Mouse (Mus musculus) forebrain, embryonic 11.5 days (tissue): ENCODE results near the gene Csdc2. TPM values are rescaled to one million over a fixed set of nuclear protein-coding genes. Genes with fewer than 3 reads are reported as not detected.
A peak's percentile ranks its signal among the peaks of the same experiment; 100 is the strongest.
"Not testable (repeated sequence)": the region's sequence is repeated elsewhere in the genome, so short reads cannot be mapped to it uniquely, and the experiment has no call there.

Experiments used
- ATAC-seq: fragments of 200-750 bp; cut with Nextera tagmentation; replicated peaks from 2 replicates; pipeline ENCODE4 v1.8.0; 2017; ENCODE audit warnings: moderate TSS enrichment; ENCODE audit not compliant: low FRiP score
- DNase-seq: peaks from one replicate; pipeline ENCODE4 v3.0.0-alpha.2; 2017; ENCODE audit warnings: low spot score
- H3K27ac ChIP-seq: fragments of 300-500 bp; sonication (generic); 2 replicates; pipeline ENCODE4 v1.5.1; 2014; ENCODE audit warnings: low read depth, low read length
- H3K27me3 ChIP-seq: fragments of 300-500 bp; sonication (generic); 2 replicates; pipeline ENCODE4 v1.6.1; 2014; ENCODE audit warnings: mild to moderate bottlenecking, low read length, mixed read lengths; ENCODE audit not compliant: control insufficient read depth, insufficient read depth
- H3K36me3 ChIP-seq: fragments of 300-500 bp; sonication (generic); 2 replicates; pipeline ENCODE4 v1.6.1; 2014; ENCODE audit warnings: mild to moderate bottlenecking, low read length, moderate library complexity, mixed read lengths; ENCODE audit not compliant: control insufficient read depth, insufficient read depth
- H3K4me1 ChIP-seq: fragments of 300-500 bp; sonication (generic); replicated peaks from 2 replicates; pipeline ENCODE4 v1.6.1; 2014; ENCODE audit warnings: low read length, mixed read lengths; ENCODE audit not compliant: control insufficient read depth, insufficient read depth
- H3K4me2 ChIP-seq: fragments of 300-500 bp; sonication (generic); 2 replicates; pipeline ENCODE4 v1.6.1; 2014; ENCODE audit warnings: low read depth, mild to moderate bottlenecking, low read length, moderate library complexity, mixed read lengths; ENCODE audit not compliant: severe bottlenecking
- H3K4me3 ChIP-seq: fragments of 300-500 bp; sonication (generic); 2 replicates; pipeline ENCODE4 v1.5.1; 2014; ENCODE audit warnings: low read depth, low read length
- H3K9ac ChIP-seq: fragments of 300-500 bp; sonication (generic); 2 replicates; pipeline ENCODE4 v1.6.1; 2014; ENCODE audit warnings: low read length
- H3K9me3 ChIP-seq: fragments of 300-500 bp; sonication (generic); 2 replicates; pipeline ENCODE4 v1.6.1; 2016; ENCODE audit warnings: low read length, mixed read lengths; ENCODE audit not compliant: control insufficient read depth
- WGBS: fragments of 180-500 bp; shearing (Covaris S2); extraction: QIAGEN DNeasy Blood & Tissue Kit; methylation state at CpG from one replicate; pipeline ENCODE4 v1.1.7; 2014; 5-methylcytosine and 5-hydroxymethylcytosine counted together
- polyA plus RNA-seq: library from polyadenylated mRNA; unstranded; fragments of >200 nt; fragmentation: Nextera tagmentation; extraction: Ambion mirVana; gene quantifications from 2 replicates; pipeline ENCODE4 v1.2.1, GENCODE M21; 2014

Csdc2 gene
- polyA plus RNA-seq, 1 experiment from 2014 or later, result 16.6 TPM

GRCm38 (mm10) chr15:81898751-81899150, 37.8 kb upstream of the Csdc2 start:
- no peak overlapping the region for H3K4me2 ChIP-seq
- no peaks in the 10 kb centered on the region for H3K4me1 ChIP-seq
- 90% methylated on average over 2 of the region's 2 CpGs for WGBS
- no peak overlapping the region for H3K9ac ChIP-seq
- ATAC-seq (no peak), DNase-seq (no peak)
- H3K4me3 ChIP-seq, result no peak overlapping the region
- H3K36me3 ChIP-seq, result peaks cover 5% of the 10 kb centered on the region; the same call in 1 of the 2 replicates
- H3K27me3 ChIP-seq, result no peaks in the 10 kb centered on the region
- no peaks in the 10 kb centered on the region for H3K9me3 ChIP-seq
- no peak overlapping the region for H3K27ac ChIP-seq

- H3K27ac ChIP-seq, result no peak overlapping the region
- no peaks in the 10 kb centered on the region for H3K27me3 ChIP-seq
- no peak overlapping the region for H3K9ac ChIP-seq
- DNase-seq (peak; percentile 81), ATAC-seq (no peak)
- H3K4me2 ChIP-seq, result no peak overlapping the region
- H3K4me3 ChIP-seq, result no peak overlapping the region
- H3K4me1 ChIP-seq, result no peaks in the 10 kb centered on the region
- peaks cover 14% of the 10 kb centered on the region for H3K36me3 ChIP-seq
- no peaks in the 10 kb centered on the region for H3K9me3 ChIP-seq
- 32% methylated on average over 2 of the region's 2 CpGs for WGBS
Observed at GRCm38 (mm10) chr15:81904939-81905338, 31.6 kb upstream of the Csdc2 start.

GRCm38 (mm10) chr15:81907953-81908352, 28.6 kb upstream of the Csdc2 start:
- no peak overlapping the region for H3K4me2 ChIP-seq
- no peak overlapping the region for H3K9ac ChIP-seq
- 92% methylated on average over 8 of the region's 8 CpGs for WGBS
- H3K27me3 ChIP-seq, result no peaks in the 10 kb centered on the region
- H3K27ac ChIP-seq, result no peak overlapping the region
- DNase-seq (no peak), ATAC-seq (no peak)
- H3K4me1 ChIP-seq, result no peaks in the 10 kb centered on the region
- H3K4me3 ChIP-seq, result no peak overlapping the region
- H3K36me3 ChIP-seq, result peaks cover 16% of the 10 kb centered on the region
- H3K9me3 ChIP-seq, result no peaks in the 10 kb centered on the region

- not testable (repeated sequence) for H3K9ac ChIP-seq, H3K27me3 ChIP-seq, ATAC-seq, H3K27ac ChIP-seq, DNase-seq, H3K4me2 ChIP-seq, H3K4me1 ChIP-seq, H3K9me3 ChIP-seq, H3K4me3 ChIP-seq
- peaks cover 19% of the 10 kb centered on the region for H3K36me3 ChIP-seq
- WGBS, result 92% methylated on average over 4 of the region's 4 CpGs
Observed at GRCm38 (mm10) chr15:81908767-81909166, 27.8 kb upstream of the Csdc2 start.

- Histone ChIP-seq H3K27me3 (no peaks in the 10 kb centered on the region), H3K36me3 (peaks cover 19% of the 10 kb centered on the region), H3K9ac (no peak overlapping the region), H3K27ac (no peak overlapping the region), H3K4me1 (no peaks in the 10 kb centered on the region), H3K4me2 (no peak overlapping the region), H3K9me3 (no peaks in the 10 kb centered on the region), H3K4me3 (no peak overlapping the region)
- WGBS, result 85% methylated on average over 2 of the region's 2 CpGs
- no peak for ATAC-seq
- DNase-seq, result no peak
Observed at GRCm38 (mm10) chr15:81912498-81912897, 24.1 kb upstream of the Csdc2 start.

GRCm38 (mm10) chr15:81914668-81915067, 21.9 kb upstream of the Csdc2 start:
- no peaks in the 10 kb centered on the region for H3K9me3 ChIP-seq
- H3K27ac ChIP-seq, result no peak overlapping the region
- WGBS, result 88% methylated on average over 5 of the region's 5 CpGs
- no peak for ATAC-seq
- no peak overlapping the region for H3K9ac ChIP-seq
- no peak for DNase-seq
- H3K4me1 ChIP-seq, result no peaks in the 10 kb centered on the region
- H3K36me3 ChIP-seq, result peaks cover 10% of the 10 kb centered on the region
- H3K4me3 ChIP-seq, result no peak overlapping the region
- H3K4me2 ChIP-seq, result no peak overlapping the region
- no peaks in the 10 kb centered on the region for H3K27me3 ChIP-seq

GRCm38 (mm10) chr15:81915663-81916062, 20.9 kb upstream of the Csdc2 start:
- DNase-seq (no peak), ATAC-seq (no peak)
- H3K4me3 ChIP-seq, result no peak overlapping the region
- H3K36me3 ChIP-seq, result peaks cover 9% of the 10 kb centered on the region
- H3K9me3 ChIP-seq, result no peaks in the 10 kb centered on the region
- no peaks in the 10 kb centered on the region for H3K27me3 ChIP-seq
- H3K9ac ChIP-seq, result no peak overlapping the region
- 91% methylated on average over 5 of the region's 5 CpGs for WGBS
- no peak overlapping the region for H3K27ac ChIP-seq
- H3K4me2 ChIP-seq, result no peak overlapping the region
- H3K4me1 ChIP-seq, result no peaks in the 10 kb centered on the region

- Histone ChIP-seq H3K27ac (no peak overlapping the region), H3K4me2 (no peak overlapping the region), H3K9ac (no peak overlapping the region), H3K9me3 (no peaks in the 10 kb centered on the region), H3K4me1 (no peaks in the 10 kb centered on the region), H3K36me3 (peaks cover 5% of the 10 kb centered on the region), H3K27me3 (no peaks in the 10 kb centered on the region), H3K4me3 (no peak overlapping the region)
- WGBS, result 94% methylated on average over 12 of the region's 12 CpGs
- no peak for DNase-seq
- no peak for ATAC-seq
Observed at GRCm38 (mm10) chr15:81917201-81917600, 19.4 kb upstream of the Csdc2 start.

GRCm38 (mm10) chr15:81917621-81918463, 18.7 kb upstream of the Csdc2 start:
- Histone ChIP-seq H3K36me3 (peaks cover 3% of the 10 kb centered on the region), H3K4me3 (no peak overlapping the region), H3K4me2 (no peak overlapping the region), H3K9me3 (no peaks in the 10 kb centered on the region), H3K27ac (no peak overlapping the region), H3K4me1 (no peaks in the 10 kb centered on the region), H3K9ac (no peak overlapping the region), H3K27me3 (no peaks in the 10 kb centered on the region)
- ATAC-seq (no peak), DNase-seq (peak; percentile 81)
- 60% methylated on average over 6 of the region's 6 CpGs for WGBS
